Mouse (Mus musculus): ENCODE measurements around the gene Fbxw24. TPM values are rescaled to one million over a fixed set of nuclear protein-coding genes. Genes with fewer than 3 reads are reported as not detected.
"Not testable (repeated sequence)": the region's sequence is repeated elsewhere in the genome, so short reads cannot be mapped to it uniquely, and the experiment has no call there.

Gene Fbxw24
- 0.09 TPM in 1 of 2 replicates, not detected in the other for polyA plus RNA-seq (2015; fragmentation: Nextera tagmentation; extraction: Ambion mirVana)

DNA sequence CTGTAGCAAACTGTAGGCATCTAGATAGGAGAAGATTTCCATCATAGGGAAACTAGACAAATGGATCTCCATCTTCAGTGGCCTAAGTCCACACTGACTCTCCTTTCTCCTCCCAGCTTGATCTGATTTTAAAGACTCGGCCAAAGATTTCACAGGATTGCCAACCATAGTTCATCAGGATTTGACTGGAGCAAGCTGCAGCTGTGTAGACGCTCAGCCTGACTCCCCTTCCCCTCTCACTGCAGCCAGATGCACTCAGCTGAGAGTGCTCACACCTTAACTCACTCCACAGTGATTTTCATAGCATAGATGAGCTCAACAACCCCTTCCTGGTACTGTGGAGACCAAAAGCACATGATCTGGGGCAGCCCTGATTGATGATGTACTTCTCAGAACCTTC lies at the start of gene Fbxw24:
Gene Fbxw24 (minus strand): TSS at position 101 of the 400 bp plus-strand sequence.
- 77% methylated on average over 2 of the region's 2 CpGs for WGBS

DNA sequence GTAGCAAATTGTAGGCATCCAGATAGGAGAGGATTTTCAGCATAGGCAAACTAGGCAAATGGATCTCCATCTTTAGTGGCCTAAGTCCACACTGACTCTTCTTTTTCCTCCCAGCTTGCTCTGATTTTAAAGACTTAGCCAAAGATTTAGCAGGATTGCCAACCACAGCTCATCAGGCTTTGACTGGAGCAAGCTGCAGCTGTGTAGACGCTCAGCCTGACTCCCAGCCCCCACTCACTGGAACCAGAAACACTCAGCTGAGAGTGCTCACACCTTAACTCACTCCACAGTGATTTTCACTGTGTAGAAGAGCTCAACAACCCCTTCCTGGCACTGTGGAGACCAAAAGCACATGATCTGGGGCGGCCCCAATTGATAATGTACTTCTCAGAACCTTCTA lies 38.7 kb upstream of the Fbxw24 start, which contains the start of gene Fbxw25:
Gene Fbxw25 (minus strand): TSS at position 101 of the 400 bp plus-strand sequence.
- not testable (repeated sequence) for H3K27me3 ChIP-seq (replicated peaks; ENCODE audit: control insufficient read depth, insufficient read depth, low read length); H3K36me3 ChIP-seq (ENCODE audit: control insufficient read depth, insufficient read depth, low read length); H3K4me3 ChIP-seq (ENCODE audit: low read length); ATAC-seq; H3K4me1 ChIP-seq (ENCODE audit: control insufficient read depth, insufficient read depth, low read length); H3K9ac ChIP-seq (ENCODE audit: low read depth, low read length); H3K27ac ChIP-seq (ENCODE audit: low read length); H3K4me2 ChIP-seq (ENCODE audit: low read depth, low read length); H3K9me3 ChIP-seq (ENCODE audit: control insufficient read depth, low read length)
- WGBS = 66% methylated on average over 2 of the region's 2 CpGs

More for the DNA sequence above, at the start of gene Fbxw24:
- H3K4me1 ChIP-seq (ENCODE audit: control insufficient read depth, insufficient read depth, low read length); H3K4me2 ChIP-seq (ENCODE audit: low read depth, low read length); H3K9ac ChIP-seq (ENCODE audit: low read depth, low read length); H3K4me3 ChIP-seq (ENCODE audit: low read length); H3K9me3 ChIP-seq (ENCODE audit: control insufficient read depth, low read length); H3K36me3 ChIP-seq (ENCODE audit: control insufficient read depth, insufficient read depth, low read length); ATAC-seq; H3K27me3 ChIP-seq (replicated peaks; ENCODE audit: control insufficient read depth, insufficient read depth, low read length); H3K27ac ChIP-seq (ENCODE audit: low read length): not testable (repeated sequence)

DNA sequence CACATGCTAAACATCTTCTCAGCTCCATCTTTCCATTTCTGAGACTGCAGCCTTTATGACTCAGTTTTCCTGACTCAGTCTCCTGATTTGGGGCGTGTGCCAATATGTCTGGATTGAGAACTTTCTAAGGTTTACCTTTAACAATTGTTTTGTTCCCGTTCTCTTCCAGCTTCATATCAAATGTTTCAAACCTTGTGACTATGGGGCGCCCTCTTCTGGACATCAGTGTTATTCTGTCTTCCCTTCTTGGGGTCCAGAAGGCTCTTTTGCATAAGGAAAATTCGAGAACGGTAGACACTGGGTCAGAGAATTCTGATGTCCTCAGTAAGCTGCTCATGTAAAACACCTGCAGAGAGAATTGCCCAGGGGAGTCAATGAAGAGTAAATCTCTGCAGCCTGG lies 19.0 kb downstream of the Fbxw24 start:
- not testable (repeated sequence) for ATAC-seq; H3K27me3 ChIP-seq (replicated peaks; ENCODE audit: control insufficient read depth, insufficient read depth, low read length); H3K9me3 ChIP-seq (ENCODE audit: control insufficient read depth, low read length); H3K4me3 ChIP-seq (ENCODE audit: low read length); H3K4me2 ChIP-seq (ENCODE audit: low read depth, low read length); H3K36me3 ChIP-seq (ENCODE audit: control insufficient read depth, insufficient read depth, low read length); H3K4me1 ChIP-seq (ENCODE audit: control insufficient read depth, insufficient read depth, low read length); H3K27ac ChIP-seq (ENCODE audit: low read length); H3K9ac ChIP-seq (ENCODE audit: low read depth, low read length)
- WGBS = 44% methylated on average over 5 of the region's 5 CpGs

DNA sequence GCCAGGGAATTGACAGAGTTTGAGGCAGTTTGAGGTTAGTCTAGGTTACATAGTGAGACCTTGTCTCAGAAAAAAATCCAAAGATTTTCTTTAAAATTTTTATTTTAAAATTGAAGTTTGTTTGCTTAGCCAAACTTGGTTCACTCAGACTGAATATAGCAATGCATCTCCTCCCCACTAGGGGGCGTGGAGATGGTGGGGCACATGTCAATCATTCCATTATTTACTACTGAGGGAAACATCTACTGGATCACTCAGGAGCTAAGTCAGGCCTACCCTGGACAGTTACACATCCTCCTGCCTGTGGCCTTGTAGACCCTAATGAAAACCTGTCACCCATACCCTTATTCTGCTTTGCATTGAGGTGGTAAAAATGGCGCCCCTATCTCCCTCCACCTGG lies 23.7 kb downstream of the Fbxw24 start:
- not testable (repeated sequence) for H3K9ac ChIP-seq (ENCODE audit: low read depth, low read length); H3K9me3 ChIP-seq (ENCODE audit: control insufficient read depth, low read length); ATAC-seq; H3K36me3 ChIP-seq (ENCODE audit: control insufficient read depth, insufficient read depth, low read length); H3K4me2 ChIP-seq (ENCODE audit: low read depth, low read length); H3K27ac ChIP-seq (ENCODE audit: low read length); H3K4me1 ChIP-seq (ENCODE audit: control insufficient read depth, insufficient read depth, low read length); H3K4me3 ChIP-seq (ENCODE audit: low read length); H3K27me3 ChIP-seq (replicated peaks; ENCODE audit: control insufficient read depth, insufficient read depth, low read length)
- 58% methylated on average over 2 of the region's 2 CpGs for WGBS

DNA sequence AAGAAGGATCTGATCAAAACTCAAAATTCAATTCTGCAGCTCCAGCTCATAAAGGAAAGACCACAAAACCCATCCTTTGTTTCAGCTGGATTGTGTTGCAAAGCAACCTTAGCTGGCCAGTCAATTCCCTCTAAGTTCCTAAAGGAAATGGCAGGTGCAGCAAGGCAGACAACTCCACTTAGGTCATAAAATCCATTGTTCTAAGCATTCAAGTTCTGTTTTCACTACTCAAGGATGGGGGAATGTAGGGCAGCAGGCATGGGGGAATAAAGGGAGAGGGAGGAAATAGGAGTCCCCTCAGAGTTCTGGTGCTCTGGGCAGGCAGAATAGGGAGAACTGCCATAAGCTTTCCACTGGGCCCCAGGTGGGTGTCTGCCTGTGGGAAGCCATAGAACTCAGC lies 28.6 kb downstream of the Fbxw24 start:
- Histone ChIP-seq H3K4me3 (ENCODE audit: low read length) (no peak overlapping the region), H3K9ac (ENCODE audit: low read depth, low read length) (no peak overlapping the region), H3K4me2 (ENCODE audit: low read depth, low read length) (no peak overlapping the region), H3K27ac (ENCODE audit: low read length) (no peak overlapping the region), H3K27me3 (replicated peaks; ENCODE audit: control insufficient read depth, insufficient read depth, low read length) (no peaks in the 10 kb centered on the region), H3K4me1 (ENCODE audit: control insufficient read depth, insufficient read depth, low read length) (no peaks in the 10 kb centered on the region), H3K9me3 (ENCODE audit: control insufficient read depth, low read length) (no peaks in the 10 kb centered on the region), H3K36me3 (ENCODE audit: control insufficient read depth, insufficient read depth, low read length) (no peaks in the 10 kb centered on the region)
- no peak for ATAC-seq

DNA sequence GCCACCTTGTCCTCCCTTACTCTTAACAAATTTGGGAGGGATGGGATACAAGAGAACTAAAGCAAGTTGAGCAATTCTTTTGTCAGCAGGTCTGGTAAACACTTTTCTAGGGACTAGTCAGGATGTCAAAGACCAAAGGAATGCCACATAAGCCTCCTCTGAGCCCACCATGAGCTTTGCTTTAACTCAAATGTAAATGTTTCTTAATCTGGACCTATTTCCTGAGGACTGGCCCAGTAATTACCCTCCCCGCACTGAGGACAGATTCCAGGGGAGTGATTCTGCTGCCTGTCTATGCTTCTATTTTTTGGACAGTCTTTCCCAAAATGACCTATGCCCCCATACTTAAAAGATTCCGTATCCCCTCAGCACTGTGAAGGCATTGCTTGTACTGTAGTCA lies 31.0 kb downstream of the Fbxw24 start:
- no peak overlapping the region for H3K27ac ChIP-seq (ENCODE audit: low read length)
- WGBS = 73% methylated on average over 2 of the region's 2 CpGs
- no peak overlapping the region for H3K4me3 ChIP-seq (ENCODE audit: low read length)
- ATAC-seq = no peak
- H3K4me2 ChIP-seq (ENCODE audit: low read depth, low read length) = no peak overlapping the region
- no peak overlapping the region for H3K9ac ChIP-seq (ENCODE audit: low read depth, low read length)
- H3K9me3 ChIP-seq (ENCODE audit: control insufficient read depth, low read length) = no peaks in the 10 kb centered on the region
- no peaks in the 10 kb centered on the region for H3K27me3 ChIP-seq (replicated peaks; ENCODE audit: control insufficient read depth, insufficient read depth, low read length)
- H3K36me3 ChIP-seq (ENCODE audit: control insufficient read depth, insufficient read depth, low read length) = no peaks in the 10 kb centered on the region
- H3K4me1 ChIP-seq (ENCODE audit: control insufficient read depth, insufficient read depth, low read length) = no peaks in the 10 kb centered on the region

DNA sequence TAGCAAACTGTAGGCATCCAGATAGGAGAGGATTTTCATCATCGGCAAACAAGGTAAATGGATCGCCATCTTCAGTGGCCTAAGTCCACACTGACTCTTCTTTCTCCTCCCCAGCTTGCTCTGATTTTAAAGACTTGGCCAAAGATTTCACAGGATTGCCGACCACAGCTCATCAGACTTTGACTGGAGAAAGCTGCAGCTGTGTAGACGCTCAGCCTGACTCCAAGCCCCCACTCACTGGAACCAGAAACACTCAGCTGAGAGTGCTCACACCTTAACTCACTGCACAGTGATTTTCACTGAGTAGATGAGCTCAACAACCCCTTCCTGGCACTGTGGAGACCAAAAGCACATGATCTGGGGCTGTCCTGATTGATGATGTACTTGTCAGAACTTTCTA lies 57.7 kb downstream of the Fbxw24 start, which contains the start of gene Fbxw15:
Gene Fbxw15 (minus strand): TSS at position 101 of the 400 bp plus-strand sequence.
- H3K27ac ChIP-seq (ENCODE audit: low read length); H3K9ac ChIP-seq (ENCODE audit: low read depth, low read length); H3K4me3 ChIP-seq (ENCODE audit: low read length); H3K27me3 ChIP-seq (replicated peaks; ENCODE audit: control insufficient read depth, insufficient read depth, low read length); H3K4me2 ChIP-seq (ENCODE audit: low read depth, low read length); H3K9me3 ChIP-seq (ENCODE audit: control insufficient read depth, low read length); ATAC-seq; H3K36me3 ChIP-seq (ENCODE audit: control insufficient read depth, insufficient read depth, low read length); H3K4me1 ChIP-seq (ENCODE audit: control insufficient read depth, insufficient read depth, low read length): not testable (repeated sequence)
- 81% methylated on average over 4 of the region's 4 CpGs for whole genome bisulfite sequencing

DNA sequence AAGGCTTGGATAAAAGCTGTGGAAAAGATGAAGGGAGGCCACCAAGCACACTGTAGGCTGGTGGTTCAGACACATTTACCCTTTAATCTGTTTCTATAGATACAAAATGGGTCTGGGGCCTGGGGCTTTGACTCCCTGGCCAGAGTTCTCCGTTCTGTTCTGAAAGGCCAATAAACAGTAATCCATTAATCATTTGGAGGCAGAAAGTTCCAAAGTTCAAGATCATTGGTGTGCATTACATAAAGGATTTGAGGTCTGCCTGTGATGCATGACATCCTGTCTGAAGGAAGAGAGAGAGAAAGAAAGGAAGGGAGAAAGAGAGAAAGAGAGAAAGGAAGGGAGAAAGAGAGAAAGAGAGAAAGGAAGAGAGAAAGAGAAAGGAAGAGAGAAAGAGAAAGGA lies 60.3 kb downstream of the Fbxw24 start:
- H3K4me1 ChIP-seq (ENCODE audit: control insufficient read depth, insufficient read depth, low read length) = no peaks in the 10 kb centered on the region
- 50% methylated on average over 1 of the region's 1 CpGs for WGBS
- H3K9ac ChIP-seq (ENCODE audit: low read depth, low read length) = no peak overlapping the region
- H3K36me3 ChIP-seq (ENCODE audit: control insufficient read depth, insufficient read depth, low read length) = no peaks in the 10 kb centered on the region
- H3K9me3 ChIP-seq (ENCODE audit: control insufficient read depth, low read length) = no peaks in the 10 kb centered on the region
- H3K27me3 ChIP-seq (replicated peaks; ENCODE audit: control insufficient read depth, insufficient read depth, low read length) = no peaks in the 10 kb centered on the region
- no peak overlapping the region for H3K4me3 ChIP-seq (ENCODE audit: low read length)
- ATAC-seq = no peak
- H3K4me2 ChIP-seq (ENCODE audit: low read depth, low read length) = no peak overlapping the region
- no peak overlapping the region for H3K27ac ChIP-seq (ENCODE audit: low read length)

DNA sequence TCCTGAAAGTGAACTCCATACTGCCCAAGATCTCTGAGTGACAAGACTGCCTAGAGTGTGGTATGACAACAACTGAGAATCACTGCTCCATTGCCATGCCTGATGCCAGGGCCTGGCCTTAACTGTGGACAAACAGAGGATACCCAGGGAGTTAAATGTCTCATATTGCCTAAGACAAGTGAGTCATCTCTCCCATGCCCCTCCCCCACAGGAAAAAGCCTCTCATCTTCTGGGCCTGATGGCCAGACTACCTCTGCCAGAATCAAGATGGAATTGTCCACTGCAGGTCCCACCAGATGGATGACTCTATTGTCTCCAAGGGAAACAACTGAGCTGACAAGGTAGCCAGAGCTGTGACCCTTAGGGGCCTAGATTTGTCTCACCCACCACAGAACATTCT lies 63.8 kb downstream of the Fbxw24 start:
- ATAC-seq; H3K4me2 ChIP-seq (ENCODE audit: low read depth, low read length); H3K4me3 ChIP-seq (ENCODE audit: low read length); H3K36me3 ChIP-seq (ENCODE audit: control insufficient read depth, insufficient read depth, low read length); H3K27ac ChIP-seq (ENCODE audit: low read length); H3K4me1 ChIP-seq (ENCODE audit: control insufficient read depth, insufficient read depth, low read length); H3K9me3 ChIP-seq (ENCODE audit: control insufficient read depth, low read length); H3K27me3 ChIP-seq (replicated peaks; ENCODE audit: control insufficient read depth, insufficient read depth, low read length); H3K9ac ChIP-seq (ENCODE audit: low read depth, low read length): not testable (repeated sequence)

DNA sequence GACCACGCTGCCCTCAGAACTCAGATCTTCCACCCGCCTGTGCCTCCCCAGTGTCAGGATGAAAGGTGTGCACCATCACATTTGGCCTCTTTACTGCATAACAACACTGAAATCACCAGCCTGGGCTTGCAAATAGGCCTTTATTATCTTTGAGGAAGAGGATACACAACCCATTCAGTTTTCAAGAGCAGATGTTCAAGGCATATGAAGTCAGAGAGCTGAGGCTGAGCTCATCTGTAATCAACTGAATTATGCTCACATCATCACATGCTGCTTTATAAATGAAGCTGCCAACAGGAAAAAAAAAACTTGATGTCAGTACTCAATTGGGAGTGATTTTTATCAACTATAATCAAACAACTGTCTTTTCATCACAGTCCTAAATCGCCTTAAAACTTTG lies 73.4 kb downstream of the Fbxw24 start:
- ATAC-seq = no peak
- H3K27ac ChIP-seq (ENCODE audit: low read length) = no peak overlapping the region
- WGBS = 74% methylated on average over 3 of the region's 3 CpGs

More for the DNA sequence above, 73.4 kb downstream of the Fbxw24 start:
- Histone ChIP-seq H3K9me3 (ENCODE audit: control insufficient read depth, low read length) (no peaks in the 10 kb centered on the region), H3K4me2 (ENCODE audit: low read depth, low read length) (no peak overlapping the region), H3K4me3 (ENCODE audit: low read length) (no peak overlapping the region), H3K36me3 (ENCODE audit: control insufficient read depth, insufficient read depth, low read length) (no peaks in the 10 kb centered on the region), H3K27me3 (replicated peaks; ENCODE audit: control insufficient read depth, insufficient read depth, low read length) (no peaks in the 10 kb centered on the region), H3K9ac (ENCODE audit: low read depth, low read length) (no peak overlapping the region), H3K4me1 (ENCODE audit: control insufficient read depth, insufficient read depth, low read length) (no peaks in the 10 kb centered on the region)

Data from intestine, embryonic 16.5 days (tissue).